Mouse (Mus musculus): ENCODE measurements around the gene Slc6a16. TPM values are rescaled to one million over a fixed set of nuclear protein-coding genes. Genes with fewer than 3 reads are reported as not detected.
"Not testable (repeated sequence)": the region's sequence is repeated elsewhere in the genome, so short reads cannot be mapped to it uniquely, and the experiment has no call there.

The Slc6a16 gene
- polyA plus RNA-seq, 1 experiment from 2014 or later, result 2.0 TPM

DNA sequence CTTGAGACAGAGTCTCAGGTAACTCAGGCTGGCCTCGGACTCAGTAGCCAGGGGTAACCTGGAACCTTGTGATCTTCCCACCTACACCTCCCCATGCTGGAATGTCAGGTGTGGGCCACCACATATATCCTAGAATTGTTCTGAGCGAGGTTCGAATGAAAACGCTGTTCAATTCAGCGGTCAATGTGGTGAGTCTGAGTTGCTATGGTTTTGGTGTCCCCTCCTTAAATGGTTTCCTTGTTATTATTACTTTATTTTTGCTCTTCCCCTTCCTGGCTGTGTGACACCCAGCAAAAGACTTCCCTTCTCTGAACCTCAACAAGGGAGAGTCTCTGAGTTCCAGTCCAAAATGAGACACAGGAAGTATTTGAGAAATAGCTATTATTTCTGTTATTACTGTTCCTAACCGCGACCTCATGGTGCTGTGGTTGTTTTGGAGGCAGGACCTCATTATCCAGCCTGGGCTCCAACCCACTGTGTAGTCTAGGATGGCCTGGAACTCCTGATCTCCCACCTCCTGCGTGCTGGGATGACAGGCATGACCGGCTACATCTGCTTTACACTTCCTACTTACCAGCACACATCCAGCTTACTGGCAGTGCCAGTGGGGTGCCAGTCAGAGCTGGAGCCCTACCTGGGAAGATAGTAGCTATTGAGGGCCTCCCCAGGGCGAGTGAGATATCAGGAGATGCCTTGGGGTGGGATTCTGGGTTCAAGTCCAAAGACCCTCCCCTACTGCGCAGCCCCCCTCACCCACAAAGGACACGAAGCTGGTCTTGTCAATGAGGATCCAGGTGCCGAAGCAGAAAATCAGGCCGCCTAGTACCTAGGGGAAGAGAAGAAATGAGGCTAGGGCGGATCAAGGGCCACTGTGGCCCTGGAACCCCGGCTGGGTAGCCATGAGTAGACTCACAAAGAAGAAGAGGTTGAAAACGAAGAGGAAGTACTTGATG lies 2.9 kb upstream of the Slc6a16 start:
- Histone ChIP-seq H3K27ac (ENCODE audit: low read depth, low read length) (no peak overlapping the region), H3K27me3 (replicated peaks; ENCODE audit: control insufficient read depth, insufficient read depth, low read length) (peaks cover 5% of the 10 kb centered on the region), H3K9ac (ENCODE audit: low read depth, low read length) (no peak overlapping the region), H3K36me3 (ENCODE audit: control insufficient read depth, insufficient read depth, low read length) (no peaks in the 10 kb centered on the region), H3K4me1 (ENCODE audit: control insufficient read depth, insufficient read depth, low read depth, low read length) (peaks cover 14% of the 10 kb centered on the region), H3K9me3 (ENCODE audit: control insufficient read depth, low read length) (no peaks in the 10 kb centered on the region), H3K4me3 (ENCODE audit: low read length) (no peak overlapping the region), H3K4me2 (ENCODE audit: low read length) (no peak overlapping the region)
- WGBS, result 72% methylated on average over 17 of the region's 17 CpGs
- ATAC-seq, result no peak

DNA sequence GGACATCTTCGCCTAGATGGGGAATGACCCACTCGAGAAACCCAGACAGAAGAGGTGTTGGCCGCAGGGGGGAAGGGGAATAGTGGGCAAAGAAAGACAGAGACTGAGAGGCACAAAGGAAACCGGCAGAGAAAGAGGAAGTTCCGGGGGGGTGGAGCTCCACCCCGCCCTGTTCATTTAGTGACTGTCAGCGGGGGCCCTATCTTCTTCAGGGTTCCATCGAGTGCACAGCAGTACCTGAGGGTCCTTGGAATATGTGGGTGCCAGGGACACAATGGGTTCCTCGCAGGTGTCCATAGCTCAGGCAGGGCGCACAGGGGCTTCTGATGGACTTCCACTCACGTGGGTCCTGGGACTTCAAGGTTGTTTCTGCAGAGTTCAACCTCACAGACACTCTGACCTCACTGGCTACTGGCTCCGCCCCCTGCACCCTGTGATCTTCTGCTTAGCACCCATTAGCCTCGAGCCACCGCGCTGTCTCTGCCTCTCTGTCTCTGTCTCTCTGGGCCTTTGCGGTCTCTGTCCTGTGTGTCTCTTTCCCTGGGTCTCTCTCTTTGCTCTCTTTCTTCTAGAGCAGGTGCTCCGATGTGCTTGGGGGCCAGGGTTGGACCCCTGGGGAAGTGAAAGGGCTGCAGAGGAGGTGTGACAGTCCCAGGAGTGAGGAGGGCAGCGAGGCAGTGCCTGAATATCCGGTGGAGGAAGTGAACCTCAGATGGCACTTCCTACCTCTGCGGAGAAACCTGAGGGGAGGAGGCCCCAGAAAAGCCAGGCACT lies 2.0 kb upstream of the Slc6a16 start, which contains the start of gene Cd37:
Cd37 (minus strand) TSS at position 393 of the 774 bp plus-strand sequence.
- no peak within 1 kb of the TSS for H3K27ac ChIP-seq (ENCODE audit: low read depth, low read length)
- H3K9me3 ChIP-seq (ENCODE audit: control insufficient read depth, low read length), result no peaks in the 10 kb centered on the region
- H3K27me3 ChIP-seq (replicated peaks; ENCODE audit: control insufficient read depth, insufficient read depth, low read length), result peaks cover 5% of the 10 kb centered on the region
- H3K36me3 ChIP-seq (ENCODE audit: control insufficient read depth, insufficient read depth, low read length), result no peaks in the 10 kb centered on the region
- 40% methylated on average over 20 of the region's 20 CpGs for WGBS
- ATAC-seq, result no peak
- peaks cover 12% of the 10 kb centered on the region for H3K4me1 ChIP-seq (ENCODE audit: control insufficient read depth, insufficient read depth, low read depth, low read length)
- H3K4me2 ChIP-seq (ENCODE audit: low read length), result no peak within 1 kb of the TSS
- no peak within 1 kb of the TSS for H3K9ac ChIP-seq (ENCODE audit: low read depth, low read length)
- no peak within 1 kb of the TSS for H3K4me3 ChIP-seq (ENCODE audit: low read length)

DNA sequence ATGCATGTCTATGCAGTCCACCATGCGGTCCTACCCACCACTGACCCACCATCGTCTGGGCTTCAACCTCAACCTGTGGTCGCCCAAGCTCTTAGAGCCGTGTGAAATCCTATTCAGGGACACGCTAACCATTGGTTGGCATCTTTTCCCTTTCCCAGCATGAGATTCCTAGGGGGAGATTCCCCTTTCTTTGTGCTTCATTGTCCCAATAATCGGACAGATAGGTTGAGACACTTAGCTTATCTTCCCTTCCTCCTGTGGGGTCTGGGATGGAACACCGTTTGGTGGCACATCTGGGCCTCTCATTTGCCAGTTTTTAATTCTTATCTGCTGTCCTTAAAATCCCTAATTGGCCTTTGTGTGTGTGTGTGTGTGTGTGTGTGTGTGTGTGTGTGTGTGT lies 776 bp upstream of the Slc6a16 start:
- WGBS, result 64% methylated on average over 7 of the region's 7 CpGs
- Histone ChIP-seq H3K4me1 (ENCODE audit: control insufficient read depth, insufficient read depth, low read depth, low read length) (peaks cover 6% of the 10 kb centered on the region; the same call in 1 of the 2 replicates), H3K9me3 (ENCODE audit: control insufficient read depth, low read length) (no peaks in the 10 kb centered on the region), H3K9ac (ENCODE audit: low read depth, low read length) (no peak overlapping the region), H3K27ac (ENCODE audit: low read depth, low read length) (no peak overlapping the region), H3K4me3 (ENCODE audit: low read length) (no peak overlapping the region), H3K27me3 (replicated peaks; ENCODE audit: control insufficient read depth, insufficient read depth, low read length) (peaks cover 5% of the 10 kb centered on the region), H3K4me2 (ENCODE audit: low read length) (no peak overlapping the region; the same call in 1 of the 2 replicates), H3K36me3 (ENCODE audit: control insufficient read depth, insufficient read depth, low read length) (no peaks in the 10 kb centered on the region)
- ATAC-seq, result no peak

DNA sequence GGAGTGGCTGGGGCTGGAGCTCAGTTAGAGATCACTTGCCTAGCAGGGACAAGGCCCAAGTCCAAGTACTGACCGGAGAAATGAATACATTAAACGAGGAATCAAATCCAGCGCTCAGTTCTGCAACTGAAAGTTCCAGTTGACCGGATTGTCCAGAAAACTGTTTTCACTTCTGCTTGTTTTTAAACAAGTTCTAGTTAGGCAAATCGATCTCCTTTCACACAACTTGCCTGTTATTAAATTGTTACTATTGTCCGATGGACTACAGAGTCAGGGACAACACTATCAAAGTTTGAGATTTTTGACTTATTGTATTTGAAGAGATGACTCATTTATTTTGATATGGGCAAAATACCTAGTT lies 484 bp downstream of the Slc6a16 start:
- H3K9me3 ChIP-seq (ENCODE audit: control insufficient read depth, low read length), result no peaks in the 10 kb centered on the region
- peaks cover 3% of the 10 kb centered on the region for H3K27me3 ChIP-seq (replicated peaks; ENCODE audit: control insufficient read depth, insufficient read depth, low read length)
- 79% methylated on average over 6 of the region's 6 CpGs for WGBS
- peak overlapping the region; percentile 58; the same call in 1 of the 2 replicates for H3K9ac ChIP-seq (ENCODE audit: low read depth, low read length)
- peak overlapping the region; percentile 43 for H3K4me3 ChIP-seq (ENCODE audit: low read length)
- H3K36me3 ChIP-seq (ENCODE audit: control insufficient read depth, insufficient read depth, low read length), result no peaks in the 10 kb centered on the region
- peak overlapping the region; percentile 73 for H3K4me2 ChIP-seq (ENCODE audit: low read length)
- no peak for ATAC-seq
- H3K27ac ChIP-seq (ENCODE audit: low read depth, low read length), result no peak overlapping the region
- peaks cover 6% of the 10 kb centered on the region; the same call in 1 of the 2 replicates for H3K4me1 ChIP-seq (ENCODE audit: control insufficient read depth, insufficient read depth, low read depth, low read length)

DNA sequence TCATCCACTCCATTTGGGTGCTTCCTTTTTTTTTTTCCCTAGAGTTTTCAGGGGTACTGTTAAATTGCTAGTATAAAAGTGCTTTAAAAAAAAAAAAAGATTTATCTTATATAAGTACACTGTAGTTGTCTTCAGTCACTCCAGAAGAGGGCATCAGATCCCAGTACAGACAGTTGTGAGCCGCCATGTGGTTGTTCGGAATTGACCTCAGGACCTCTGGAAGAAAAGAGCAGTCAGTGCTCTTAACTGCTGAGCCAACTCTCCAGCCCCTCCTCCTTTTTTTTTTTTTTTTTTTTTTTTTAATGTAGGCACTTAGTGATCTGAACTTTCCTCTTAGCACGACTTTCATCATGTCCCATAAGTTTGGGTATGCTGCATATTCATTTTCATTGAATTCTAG lies 6.8 kb downstream of the Slc6a16 start:
- Histone ChIP-seq H3K9me3 (ENCODE audit: control insufficient read depth, low read length) (no peaks in the 10 kb centered on the region), H3K27ac (ENCODE audit: low read depth, low read length) (no peak overlapping the region), H3K9ac (ENCODE audit: low read depth, low read length) (no peak overlapping the region), H3K36me3 (ENCODE audit: control insufficient read depth, insufficient read depth, low read length) (no peaks in the 10 kb centered on the region), H3K4me1 (ENCODE audit: control insufficient read depth, insufficient read depth, low read depth, low read length) (no peaks in the 10 kb centered on the region), H3K4me2 (ENCODE audit: low read length) (no peak overlapping the region), H3K4me3 (ENCODE audit: low read length) (no peak overlapping the region), H3K27me3 (replicated peaks; ENCODE audit: control insufficient read depth, insufficient read depth, low read length) (no peaks in the 10 kb centered on the region)
- no peak for ATAC-seq
- WGBS, result 41% methylated on average over 3 of the region's 3 CpGs

DNA sequence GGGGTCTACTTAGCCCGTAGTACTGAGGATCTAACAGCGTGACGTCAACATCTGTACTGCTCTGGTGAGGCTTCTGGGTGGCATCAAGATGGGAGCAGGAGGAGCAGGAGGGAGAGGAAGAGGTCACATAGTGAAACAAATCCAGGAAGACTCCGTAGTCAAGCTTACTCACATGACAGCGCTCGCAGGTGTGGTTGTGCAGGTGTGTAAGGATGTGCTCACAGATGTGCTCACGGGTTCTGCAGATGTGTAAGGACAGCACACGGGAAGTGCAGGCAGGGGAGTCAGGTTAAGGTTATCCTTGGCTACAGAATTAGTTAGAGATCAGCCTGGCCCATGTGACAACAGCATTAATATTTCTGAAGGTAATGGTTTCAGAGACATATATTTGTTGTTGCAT lies 12.9 kb downstream of the Slc6a16 start:
- no peaks in the 10 kb centered on the region for H3K27me3 ChIP-seq (replicated peaks; ENCODE audit: control insufficient read depth, insufficient read depth, low read length)
- no peak overlapping the region for H3K9ac ChIP-seq (ENCODE audit: low read depth, low read length)
- no peak for ATAC-seq
- no peak overlapping the region for H3K4me2 ChIP-seq (ENCODE audit: low read length)
- no peak overlapping the region for H3K4me3 ChIP-seq (ENCODE audit: low read length)
- H3K36me3 ChIP-seq (ENCODE audit: control insufficient read depth, insufficient read depth, low read length), result no peaks in the 10 kb centered on the region
- 90% methylated on average over 8 of the region's 8 CpGs for WGBS
- no peaks in the 10 kb centered on the region for H3K4me1 ChIP-seq (ENCODE audit: control insufficient read depth, insufficient read depth, low read depth, low read length)
- no peaks in the 10 kb centered on the region for H3K9me3 ChIP-seq (ENCODE audit: control insufficient read depth, low read length)
- no peak overlapping the region for H3K27ac ChIP-seq (ENCODE audit: low read depth, low read length)

DNA sequence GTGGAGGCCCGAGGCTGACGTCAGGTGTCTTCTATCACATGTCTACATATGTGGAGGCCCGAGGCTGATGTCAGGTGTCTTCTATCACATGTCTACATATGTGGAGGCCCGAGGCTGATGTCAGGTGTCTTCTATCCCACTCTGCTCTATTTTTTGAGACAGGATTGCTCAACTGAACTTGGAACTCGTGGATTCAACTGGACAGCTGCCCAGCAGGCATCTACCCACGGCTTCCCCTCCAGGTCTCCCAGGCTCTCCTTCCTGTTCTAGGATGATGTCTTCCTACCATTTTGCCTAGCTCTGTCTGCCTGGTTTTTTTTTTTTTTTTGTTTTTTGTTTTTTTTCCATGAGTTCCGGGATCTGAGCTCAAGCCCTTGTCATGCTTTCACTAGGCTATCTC lies 14.9 kb downstream of the Slc6a16 start:
- H3K27me3 ChIP-seq (replicated peaks; ENCODE audit: control insufficient read depth, insufficient read depth, low read length); H3K4me3 ChIP-seq (ENCODE audit: low read length); ATAC-seq; H3K27ac ChIP-seq (ENCODE audit: low read depth, low read length); H3K36me3 ChIP-seq (ENCODE audit: control insufficient read depth, insufficient read depth, low read length); H3K9me3 ChIP-seq (ENCODE audit: control insufficient read depth, low read length); H3K9ac ChIP-seq (ENCODE audit: low read depth, low read length); H3K4me1 ChIP-seq (ENCODE audit: control insufficient read depth, insufficient read depth, low read depth, low read length); H3K4me2 ChIP-seq (ENCODE audit: low read length): not testable (repeated sequence)
- WGBS, result 81% methylated on average over 5 of the region's 7 CpGs

DNA sequence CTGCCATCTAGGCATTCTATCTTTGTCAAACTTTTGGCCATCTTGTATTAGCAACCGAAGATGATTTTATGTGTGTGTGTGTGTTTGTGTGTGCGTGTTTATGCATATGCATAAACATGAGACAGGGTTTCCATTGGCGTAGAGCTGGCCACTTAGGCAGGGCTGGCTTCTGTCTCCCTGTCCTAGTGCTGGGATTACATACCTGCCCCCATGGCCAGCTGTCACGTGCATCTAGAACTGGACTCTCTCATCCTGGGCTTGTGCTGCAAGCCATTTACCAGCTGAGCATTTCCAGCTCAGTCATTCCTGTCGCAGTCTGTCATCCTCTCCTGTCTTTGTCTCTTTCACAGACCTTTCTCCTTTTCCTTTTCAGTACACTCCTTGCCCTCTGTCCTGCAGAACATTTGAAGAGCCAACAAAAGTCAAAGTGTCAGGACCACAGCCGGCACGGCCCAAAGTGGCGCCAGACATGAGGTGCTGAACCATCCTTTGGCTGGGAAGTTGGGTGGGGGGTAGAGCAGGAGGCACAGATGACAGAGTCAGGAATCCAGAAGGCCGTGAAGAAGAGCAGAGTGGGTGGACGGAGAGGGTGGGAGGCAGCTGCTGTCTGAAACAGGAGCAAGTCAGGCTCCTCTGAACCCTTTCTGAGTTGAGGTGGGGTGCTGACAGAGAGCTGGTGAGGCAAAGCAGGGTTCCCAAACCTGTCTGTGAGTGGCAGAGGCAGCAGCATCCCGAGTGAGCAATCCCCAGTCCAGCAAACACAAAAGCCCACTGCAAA lies 16.4 kb downstream of the Slc6a16 start:
- no peaks in the 10 kb centered on the region for H3K36me3 ChIP-seq (ENCODE audit: control insufficient read depth, insufficient read depth, low read length)
- no peak overlapping the region for H3K4me2 ChIP-seq (ENCODE audit: low read length)
- 62% methylated on average over 10 of the region's 11 CpGs for WGBS
- H3K9ac ChIP-seq (ENCODE audit: low read depth, low read length), result no peak overlapping the region
- no peak overlapping the region for H3K4me3 ChIP-seq (ENCODE audit: low read length)
- no peaks in the 10 kb centered on the region for H3K4me1 ChIP-seq (ENCODE audit: control insufficient read depth, insufficient read depth, low read depth, low read length)
- H3K27ac ChIP-seq (ENCODE audit: low read depth, low read length), result no peak overlapping the region
- no peaks in the 10 kb centered on the region for H3K27me3 ChIP-seq (replicated peaks; ENCODE audit: control insufficient read depth, insufficient read depth, low read length)
- ATAC-seq, result no peak
- no peaks in the 10 kb centered on the region for H3K9me3 ChIP-seq (ENCODE audit: control insufficient read depth, low read length)

All from hindbrain, embryonic 16.5 days (tissue).